Mouse (Mus musculus): Measurements from ENCODE around the gene Fbxo45. TPM values are rescaled to one million over a fixed set of nuclear protein-coding genes. Genes with fewer than 3 reads are reported as not detected.

The Fbxo45 gene
- total RNA-seq, 2 experiments from 2014 or later = 16.3 to 19.7 TPM

DNA sequence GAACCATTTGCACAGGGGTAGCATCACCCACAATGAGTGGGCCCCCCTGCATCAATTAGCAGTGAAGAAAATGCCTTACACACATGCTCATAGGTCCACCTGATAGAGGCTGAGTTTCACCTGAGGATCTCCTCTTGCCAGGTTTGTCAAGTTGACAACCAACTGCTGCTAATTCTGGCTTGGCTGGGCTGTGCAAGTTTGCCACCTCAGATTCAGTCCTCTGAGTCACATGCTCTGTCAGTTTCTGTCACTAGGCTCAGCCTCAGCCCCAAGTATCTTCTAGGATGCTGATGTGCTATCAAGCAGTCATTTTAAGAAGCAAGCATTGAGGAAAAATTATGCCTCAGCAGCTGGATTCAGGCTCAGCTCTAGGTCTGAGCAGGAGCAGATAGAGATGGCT, 32.8 kb downstream of the Fbxo45 start:
- no peak for ATAC-seq (replicated peaks; ENCODE audit: poor library complexity)

GRCm38 (mm10) chr16:32204902-32205301, 42.1 kb downstream of the Fbxo45 start:
- no peak for ATAC-seq (replicated peaks; ENCODE audit: poor library complexity)

DNA sequence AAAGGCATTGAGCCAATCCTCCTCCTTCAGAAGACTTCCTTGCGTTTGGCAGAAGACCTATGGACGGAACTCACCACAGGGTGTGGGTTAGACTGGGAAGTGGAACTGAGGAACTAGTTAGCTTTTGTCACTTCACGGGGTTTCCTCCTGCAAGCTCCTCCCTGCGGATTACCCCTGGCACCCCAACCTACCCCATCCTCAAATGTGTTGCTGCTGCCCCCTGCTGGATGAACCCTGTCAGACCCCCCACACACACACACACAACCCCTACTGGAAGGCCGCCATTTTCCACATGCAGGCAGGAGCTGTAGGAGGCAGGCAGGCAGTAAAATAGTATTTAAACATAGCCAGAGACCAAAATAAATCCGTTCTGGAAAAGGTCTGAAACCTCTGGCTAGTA, 44.3 kb downstream of the Fbxo45 start:
- ATAC-seq (replicated peaks; ENCODE audit: poor library complexity) = peak; percentile 100

DNA sequence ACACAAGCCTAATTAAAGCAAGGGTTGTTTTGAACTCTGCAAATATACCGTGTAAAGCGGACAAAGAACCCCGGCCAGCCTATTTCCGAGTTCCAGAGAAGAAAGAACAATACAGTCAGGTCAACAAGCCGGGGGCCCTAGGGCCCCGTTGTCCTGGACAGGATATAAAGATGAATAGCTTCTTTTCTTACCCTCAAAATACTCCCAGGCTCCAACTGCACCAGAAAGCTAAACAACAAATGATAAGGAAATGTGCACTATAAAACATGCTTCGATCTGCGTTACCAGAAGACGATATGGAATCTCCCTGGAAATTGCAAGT, 46.0 kb downstream of the Fbxo45 start:
- no peak for ATAC-seq (replicated peaks; ENCODE audit: poor library complexity)

GRCm38 (mm10) chr16:32200256-32201003, 46.5 kb downstream of the Fbxo45 start:
- 0 out of 2 replicates have a peak, but pooled peaks have one; percentile 38 for ATAC-seq (replicated peaks; ENCODE audit: poor library complexity)

DNA sequence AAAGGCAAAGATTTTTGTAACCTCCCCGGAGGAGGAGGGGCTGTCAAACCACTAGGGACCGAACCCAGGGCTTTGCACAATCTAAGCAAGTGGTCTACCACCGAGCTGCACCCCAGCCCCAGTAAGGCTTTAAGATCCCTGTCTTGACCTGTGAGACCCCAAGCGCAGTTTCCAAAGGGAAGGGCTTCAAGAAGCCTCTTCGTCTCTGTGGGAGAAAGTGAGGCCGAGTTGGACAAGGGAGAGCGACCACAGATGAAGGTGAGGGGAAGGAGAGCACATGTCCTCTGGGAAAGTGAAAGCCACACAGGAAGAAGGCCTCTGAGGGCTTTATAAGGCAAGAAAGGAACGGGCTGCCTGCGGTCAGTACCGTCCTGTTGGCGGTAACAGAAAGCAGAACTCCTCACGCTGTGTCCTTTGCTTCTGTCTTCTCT, 56.9 kb downstream of the Fbxo45 start:
- peak; percentile 91 for ATAC-seq (replicated peaks; ENCODE audit: poor library complexity)

DNA sequence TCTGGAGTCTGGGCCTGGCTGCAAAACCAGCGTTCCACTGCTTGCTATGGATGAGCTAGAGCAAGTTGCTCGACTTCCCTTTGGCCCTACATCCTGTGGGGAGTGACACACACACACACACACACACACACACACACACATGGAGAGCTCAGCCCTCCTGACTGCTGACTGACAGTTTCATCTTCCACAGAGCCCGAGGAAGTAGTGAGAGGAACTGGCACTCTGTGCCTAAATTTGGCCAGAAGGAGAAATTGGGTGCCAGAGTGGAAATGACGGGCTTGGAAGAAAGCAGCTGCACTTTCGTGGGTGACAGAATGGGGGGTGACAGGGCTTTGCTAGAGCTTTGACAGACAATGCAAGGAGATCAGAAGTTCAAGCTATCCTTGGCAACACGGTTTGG, 57.8 kb downstream of the Fbxo45 start:
- ATAC-seq (replicated peaks; ENCODE audit: poor library complexity) = peak; percentile 79

DNA sequence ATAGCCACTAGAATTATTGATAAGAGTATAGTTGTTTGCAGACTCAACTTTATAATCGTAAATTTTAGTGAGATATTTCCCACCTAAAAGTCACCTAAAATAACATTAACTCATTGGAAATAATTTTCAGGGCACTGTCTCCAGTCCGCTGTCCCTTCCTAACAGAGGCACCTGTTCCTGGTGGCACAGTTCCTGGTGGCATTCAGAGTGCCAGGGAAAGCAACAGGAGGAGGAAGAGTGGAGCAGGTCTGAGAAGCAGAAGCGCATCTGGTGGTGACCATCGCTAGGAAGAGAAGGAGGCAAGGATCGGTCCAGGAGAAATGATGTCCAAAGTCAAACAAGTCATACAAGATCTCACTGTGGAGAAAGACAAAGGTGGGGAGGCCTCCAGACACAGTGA, 60.9 kb downstream of the Fbxo45 start:
- ATAC-seq (replicated peaks; ENCODE audit: poor library complexity) = no peak

Other genes with a start within 250 kb of the Fbxo45 start
- 20.2 and 22.9 TPM in 2 replicates for gene Senp5, start 243.9 kb downstream of the Fbxo45 start, total RNA-seq (2015)
- 20.3 and 21.0 TPM in 2 replicates for gene Senp5, start 243.9 kb downstream of the Fbxo45 start, total RNA-seq (2017)
- gene Pak2, start 167.8 kb downstream of the Fbxo45 start, total RNA-seq (2015) = 60.6 and 61.9 TPM in 2 replicates
- 52.4 and 58.2 TPM in 2 replicates for gene Pak2, start 167.8 kb downstream of the Fbxo45 start, total RNA-seq (2017)
- gene Pigx, start 147.4 kb downstream of the Fbxo45 start, total RNA-seq (2015) = 95.8 and 106 TPM in 2 replicates
- gene Pigx, start 147.4 kb downstream of the Fbxo45 start, total RNA-seq (2017) = 49.1 and 57.9 TPM in 2 replicates
- 18.0 and 22.8 TPM in 2 replicates for gene Cep19, start 147.4 kb downstream of the Fbxo45 start, total RNA-seq (2015)
- gene Cep19, start 147.4 kb downstream of the Fbxo45 start, total RNA-seq (2017) = 29.0 and 30.7 TPM in 2 replicates
- gene Nrros, start 81.6 kb downstream of the Fbxo45 start, total RNA-seq (2015) = 180 and 190 TPM in 2 replicates
- gene Nrros, start 81.6 kb downstream of the Fbxo45 start, total RNA-seq (2017) = 116 and 133 TPM in 2 replicates
- 103 and 110 TPM in 2 replicates for gene Bex6, start 67.3 kb downstream of the Fbxo45 start, total RNA-seq (2015)
- 81.8 and 101 TPM in 2 replicates for gene Bex6, start 67.3 kb downstream of the Fbxo45 start, total RNA-seq (2017)
- gene Wdr53, start 69 bp upstream of the Fbxo45 start, total RNA-seq (2015) = 9.5 and 9.9 TPM in 2 replicates
- 19.6 and 21.6 TPM in 2 replicates for gene Wdr53, start 69 bp upstream of the Fbxo45 start, total RNA-seq (2017)
- gene Smco1, start 24.3 kb upstream of the Fbxo45 start, total RNA-seq (2015) = not detected in 2 replicates
- not detected in 2 replicates for gene Smco1, start 24.3 kb upstream of the Fbxo45 start, total RNA-seq (2017)
- 17.1 and 18.2 TPM in 2 replicates for gene Rnf168, start 30.3 kb upstream of the Fbxo45 start, total RNA-seq (2015)
- gene Rnf168, start 30.3 kb upstream of the Fbxo45 start, total RNA-seq (2017) = 58.3 and 65.7 TPM in 2 replicates
- 24.5 and 35.5 TPM in 2 replicates for gene Ubxn7, start 85.1 kb upstream of the Fbxo45 start, total RNA-seq (2015)
- 23.3 and 30.8 TPM in 2 replicates for gene Ubxn7, start 85.1 kb upstream of the Fbxo45 start, total RNA-seq (2017)
- not detected in 2 replicates for gene Tm4sf19, start 153.3 kb upstream of the Fbxo45 start, total RNA-seq (2015)
- gene Tm4sf19, start 153.3 kb upstream of the Fbxo45 start, total RNA-seq (2017) = not detected in 2 replicates
- gene Tctex1d2, start 172.5 kb upstream of the Fbxo45 start, total RNA-seq (2015) = 41.0 and 43.7 TPM in 2 replicates
- 37.6 and 41.4 TPM in 2 replicates for gene Tctex1d2, start 172.5 kb upstream of the Fbxo45 start, total RNA-seq (2017)
- 50.2 and 58.1 TPM in 2 replicates for gene Pcyt1a, start 183.8 kb upstream of the Fbxo45 start, total RNA-seq (2015)
- gene Pcyt1a, start 183.8 kb upstream of the Fbxo45 start, total RNA-seq (2017) = 74.4 and 99.1 TPM in 2 replicates
- not detected in 2 replicates for gene Slc51a, start 240.7 kb upstream of the Fbxo45 start, total RNA-seq (2015)
- 0.04 and 0.17 TPM in 2 replicates for gene Slc51a, start 240.7 kb upstream of the Fbxo45 start, total RNA-seq (2017)
- not detected in 2 replicates for gene Zdhhc19, start 249.1 kb upstream of the Fbxo45 start, total RNA-seq (2015)
- gene Zdhhc19, start 249.1 kb upstream of the Fbxo45 start, total RNA-seq (2017) = not detected in 2 replicates